Mouse (Mus musculus) embryo, embryonic 11 days (tissue): ENCODE measurements at regions not wholly inside any gene's neighbourhood (a gene's known extent, or its start where the extent isn't known, plus 50 kb on each side); places are given as distances from the start of the nearest gene placed in this dataset.
A peak's percentile ranks its signal among the peaks of the same experiment; 100 is the strongest.

Source experiments
- DNase-seq: peaks from one replicate; pipeline ENCODE4 v3.0.0-alpha.2; 2015

DNA sequence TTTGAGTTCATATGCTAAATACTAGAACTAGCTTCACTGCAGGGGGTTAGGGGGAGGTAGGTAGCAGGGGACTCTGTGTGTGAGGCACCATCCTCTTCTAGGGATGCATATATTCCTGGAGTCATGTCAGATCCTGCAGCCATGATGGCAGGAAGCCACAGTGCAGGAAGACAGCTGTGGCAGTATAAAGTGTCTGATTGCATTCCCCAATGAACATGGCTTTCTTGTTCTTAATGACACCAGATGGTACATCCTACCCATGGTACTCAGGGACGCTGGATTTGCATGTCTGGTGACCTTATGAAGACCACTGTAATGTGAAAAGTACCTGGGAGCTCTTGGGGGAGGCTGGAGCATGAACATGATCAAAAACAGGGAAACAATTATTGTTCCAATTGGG is 1380.5 kb upstream of the Map3k7 start:
- no peak for DNase-seq

DNA sequence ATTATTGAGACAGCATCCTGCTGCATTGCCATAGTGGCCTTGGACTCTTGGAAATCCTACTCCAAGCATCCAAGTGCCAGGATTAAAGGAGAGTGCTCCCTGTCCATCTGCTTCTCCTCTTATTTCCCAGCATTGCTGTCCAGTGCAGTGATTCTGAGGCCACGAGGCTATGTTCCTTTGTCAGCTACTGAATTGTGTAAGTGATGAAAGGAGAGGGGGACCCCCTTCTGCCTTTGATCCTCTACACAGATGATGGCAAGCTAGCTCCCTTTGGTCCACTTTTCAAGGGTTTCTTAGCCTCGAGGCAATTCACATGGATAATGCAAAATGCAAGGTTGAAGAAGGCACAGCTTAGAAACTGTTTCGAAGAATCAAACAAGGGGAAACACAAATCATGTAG is 1355.0 kb upstream of the Map3k7 start:
- peak; percentile 28 for DNase-seq

DNA sequence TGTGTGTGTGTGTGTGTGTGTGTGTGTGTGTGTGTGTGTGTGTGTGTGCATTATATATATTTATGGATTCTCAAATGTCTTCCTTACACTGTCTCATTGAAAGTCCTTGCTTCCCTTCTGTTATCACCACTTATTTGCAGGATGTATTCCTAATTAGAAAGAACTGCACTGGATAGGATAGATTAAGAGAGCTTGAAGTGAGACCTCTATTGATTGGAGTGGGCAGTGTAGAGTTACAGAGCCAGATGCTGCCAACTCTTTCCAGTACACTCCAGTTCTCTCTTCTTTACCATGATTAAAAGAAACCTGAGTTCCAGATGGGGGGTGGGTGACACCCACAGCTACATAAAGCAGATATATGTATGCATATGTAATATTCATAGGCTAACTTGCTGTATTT is 1354.1 kb upstream of the Map3k7 start:
- no peak for DNase-seq

DNA sequence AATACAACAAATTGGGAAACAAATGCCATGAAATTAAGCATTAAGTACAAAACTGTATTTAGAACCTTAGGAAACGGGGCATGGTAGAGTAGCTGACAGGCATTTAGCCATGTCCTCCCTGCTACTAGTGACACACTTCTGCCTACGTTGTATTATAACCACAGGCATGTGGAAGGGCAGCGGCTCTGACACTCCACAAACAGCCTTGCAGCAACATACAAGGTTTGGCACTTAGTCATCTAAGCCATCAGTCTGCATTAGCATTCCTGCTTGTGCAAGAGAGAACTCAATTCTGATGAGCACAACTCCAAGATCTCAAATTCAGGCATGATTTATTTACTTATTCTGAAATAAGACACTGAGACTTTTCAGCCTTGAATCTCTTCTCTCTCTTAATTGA is 1353.4 kb upstream of the Map3k7 start:
- no peak for DNase-seq
